24 mouse cellular contexts compared by ENCODE assay signal in the genomic region with DNA sequence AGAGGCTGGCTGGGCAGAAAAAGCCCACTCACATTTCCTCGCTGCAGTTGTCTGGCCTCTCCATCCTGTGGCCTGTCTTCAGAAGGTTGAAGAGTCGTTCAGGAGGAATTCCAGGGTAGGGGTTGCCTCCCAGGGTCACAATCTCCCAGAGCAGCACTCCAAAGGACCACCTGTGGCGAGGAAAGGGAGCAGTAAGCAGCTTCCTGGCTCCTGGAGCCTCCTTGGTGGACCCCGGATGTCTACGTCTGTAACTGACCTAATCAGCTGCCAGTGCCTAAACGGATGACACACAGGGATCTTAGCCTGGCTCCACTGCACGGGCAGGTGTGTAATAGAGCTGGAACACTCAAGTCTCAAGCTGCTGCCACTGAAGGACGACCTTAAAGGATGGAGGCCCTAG. TPM values are rescaled to one million over a fixed set of nuclear protein-coding genes. Genes with fewer than 3 reads are reported as not detected.
A peak's percentile ranks its signal among the peaks of the same experiment; 100 is the strongest.
DNase-seq lines count a peak whose midpoint lies in the region; ATAC-seq and TF ChIP-seq lines count a peak whose summit lies in the region.
"Had no signal": no experiment of that assay in that cellular context is flagged by ENCODE, and none has a peak within 500 bp of the region (broad histone marks: within the 10 kb centered on the region; RNA-seq: fewer than 3 reads in every experiment).

No protein-coding gene starts in this region.

- no peak overlapping the region for H3K27ac ChIP-seq in forebrain, embryonic 11.5 days (ENCODE audit: low read depth, low read length)
- H3K27ac ChIP-seq in forebrain, embryonic 14.5 days (ENCODE audit: low read depth, low read length) = no peak overlapping the region
- no peak overlapping the region for H3K27ac ChIP-seq in liver, embryonic 11.5 days (ENCODE audit: low read depth, low read length)
- no peak overlapping the region for H3K27ac ChIP-seq in lung, postnatal 0 days (ENCODE audit: low read length)
- H3K27ac ChIP-seq: embryonic facial prominence, embryonic 10.5 days; embryonic facial prominence, embryonic 12.5 days; forebrain, embryonic 12.5 days; forebrain, embryonic 15.5 days had no signal

- no peaks in the 10 kb centered on the region for H3K36me3 ChIP-seq in forebrain, embryonic 11.5 days (ENCODE audit: control insufficient read depth, insufficient read depth, low read length)
- H3K36me3 ChIP-seq in forebrain, embryonic 14.5 days (ENCODE audit: control insufficient read depth, insufficient read depth, low read length) = no peaks in the 10 kb centered on the region
- H3K36me3 ChIP-seq in liver, embryonic 11.5 days (ENCODE audit: control insufficient read depth, insufficient read depth, low read length) = no peaks in the 10 kb centered on the region
- H3K36me3 ChIP-seq in lung, postnatal 0 days (ENCODE audit: insufficient read depth, low read length) = no peaks in the 10 kb centered on the region
- H3K36me3 ChIP-seq: embryonic facial prominence, embryonic 10.5 days; embryonic facial prominence, embryonic 12.5 days; forebrain, embryonic 12.5 days; forebrain, embryonic 15.5 days; G1E had no signal

- H3K4me1 ChIP-seq in forebrain, embryonic 11.5 days (replicated peaks; ENCODE audit: control insufficient read depth, insufficient read depth, low read length) = no peaks in the 10 kb centered on the region
- H3K4me1 ChIP-seq in forebrain, embryonic 14.5 days (ENCODE audit: control insufficient read depth, insufficient read depth, low read length) = no peaks in the 10 kb centered on the region
- H3K4me1 ChIP-seq in liver, embryonic 11.5 days (replicated peaks; ENCODE audit: control insufficient read depth, insufficient read depth, low read length) = no peaks in the 10 kb centered on the region
- no peaks in the 10 kb centered on the region for H3K4me1 ChIP-seq in lung, postnatal 0 days (ENCODE audit: insufficient read depth, low read depth, low read length)
- H3K4me1 ChIP-seq: embryonic facial prominence, embryonic 10.5 days; embryonic facial prominence, embryonic 12.5 days; forebrain, embryonic 12.5 days; forebrain, embryonic 15.5 days had no signal

- H3K4me2 ChIP-seq in forebrain, embryonic 11.5 days (ENCODE audit: low read depth, low read length, severe bottlenecking) = no peak overlapping the region
- H3K4me2 ChIP-seq in forebrain, embryonic 14.5 days (ENCODE audit: low read length) = no peak overlapping the region
- H3K4me2 ChIP-seq in liver, embryonic 11.5 days = no peak overlapping the region
- H3K4me2 ChIP-seq in lung, postnatal 0 days (replicated peaks; ENCODE audit: low read depth, low read length) = peak overlapping the region; percentile 30
- H3K4me2 ChIP-seq: embryonic facial prominence, embryonic 12.5 days; forebrain, embryonic 12.5 days; forebrain, embryonic 15.5 days had no signal

- peak; percentile 10 for DNase-seq in forebrain, embryonic 11.5 days (ENCODE audit: low spot score)
- DNase-seq in forebrain, embryonic 14.5 days (ENCODE audit: low spot score) = no peak
- DNase-seq in liver = peak; percentile 0
- no peak for DNase-seq in liver, embryonic 11.5 days (ENCODE audit: low spot score)
- no peak for DNase-seq in lung, postnatal 0 days (ENCODE audit: low spot score)
- no peak for DNase-seq in lung, postnatal 36 days
- DNase-seq: adrenal gland, adult 8-10 months; adrenal gland, postnatal 14 days; adrenal gland, postnatal 36 days; B cell, adult 2 months; cerebellum, adult 11-12 months; cerebellum, adult 2 months; cerebellum, adult 9-10 months; cerebellum, postnatal 10 days; cerebellum, postnatal 25 days; forebrain, postnatal 0 days had no signal

- TF ChIP-seq CTCF in lung, postnatal 0 days (IDR thresholded peaks at IDR 0.05) = no peak

- no peak overlapping the region for H3K9ac ChIP-seq in forebrain, embryonic 11.5 days (ENCODE audit: low read length)
- no peak overlapping the region for H3K9ac ChIP-seq in forebrain, embryonic 14.5 days (ENCODE audit: low read length)
- no peak overlapping the region for H3K9ac ChIP-seq in liver, embryonic 11.5 days (ENCODE audit: low read depth, low read length)
- no peak overlapping the region for H3K9ac ChIP-seq in lung, postnatal 0 days (replicated peaks; ENCODE audit: low read depth)
- H3K9ac ChIP-seq: embryonic facial prominence, embryonic 12.5 days; forebrain, embryonic 12.5 days; forebrain, embryonic 15.5 days; forebrain, postnatal 0 days had no signal

- H3K27me3 ChIP-seq in forebrain, embryonic 11.5 days (ENCODE audit: control insufficient read depth, insufficient read depth, low read length) = no peaks in the 10 kb centered on the region
- H3K27me3 ChIP-seq in forebrain, embryonic 14.5 days (replicated peaks; ENCODE audit: control insufficient read depth, insufficient read depth, low read length) = no peaks in the 10 kb centered on the region
- no peaks in the 10 kb centered on the region for H3K27me3 ChIP-seq in liver, embryonic 11.5 days (replicated peaks; ENCODE audit: control insufficient read depth, insufficient read depth, low read length)
- no peaks in the 10 kb centered on the region for H3K27me3 ChIP-seq in lung, postnatal 0 days (replicated peaks; ENCODE audit: insufficient read depth, low read length)
- H3K27me3 ChIP-seq: embryonic facial prominence, embryonic 12.5 days; forebrain, embryonic 12.5 days; forebrain, embryonic 15.5 days had no signal

- no peak for ATAC-seq in forebrain, embryonic 11.5 days (replicated peaks; ENCODE audit: low FRiP score)
- no peak for ATAC-seq in forebrain, embryonic 14.5 days
- ATAC-seq in liver, embryonic 11.5 days (replicated peaks; ENCODE audit: low FRiP score) = no peak
- no peak for ATAC-seq in lung, postnatal 0 days
- ATAC-seq: activated CD4-positive, CD25-positive, alpha-beta regulatory T cell, adult 4 months; CD4-positive, CD25-positive, alpha-beta regulatory T cell, adult 4 months; forebrain, embryonic 15.5 days; forebrain, postnatal 0 days; Patski had no signal

- TF ChIP-seq EP300 in lung, postnatal 0 days (IDR thresholded peaks at IDR 0.05) = no peak

- H3K9me3 ChIP-seq in forebrain, embryonic 11.5 days (ENCODE audit: control insufficient read depth, low read length) = no peaks in the 10 kb centered on the region
- H3K9me3 ChIP-seq in forebrain, embryonic 14.5 days (replicated peaks; ENCODE audit: control insufficient read depth, low read length) = no peaks in the 10 kb centered on the region
- H3K9me3 ChIP-seq in liver, embryonic 11.5 days (ENCODE audit: control insufficient read depth, low read length) = no peaks in the 10 kb centered on the region
- no peaks in the 10 kb centered on the region for H3K9me3 ChIP-seq in lung, postnatal 0 days (ENCODE audit: low read length)
- H3K9me3 ChIP-seq: embryonic facial prominence, embryonic 10.5 days; embryonic facial prominence, embryonic 12.5 days; forebrain, embryonic 12.5 days; forebrain, embryonic 15.5 days; G1E had no signal

- WGBS in forebrain, embryonic 11.5 days = 76% methylated on average over 8 of the region's 8 CpGs
- WGBS in forebrain, embryonic 14.5 days = 74% methylated on average over 8 of the region's 8 CpGs
- WGBS in liver, embryonic 11.5 days = 52% methylated on average over 8 of the region's 8 CpGs
- WGBS in lung, postnatal 0 days = 47% methylated on average over 8 of the region's 8 CpGs

- H3K4me3 ChIP-seq in forebrain, embryonic 11.5 days (ENCODE audit: low read depth, low read length) = no peak overlapping the region
- H3K4me3 ChIP-seq in forebrain, embryonic 14.5 days (ENCODE audit: low read depth, low read length) = no peak overlapping the region
- no peak overlapping the region for H3K4me3 ChIP-seq in liver, embryonic 11.5 days (ENCODE audit: low read depth, low read length)
- H3K4me3 ChIP-seq in lung, postnatal 0 days (ENCODE audit: low read depth, low read length) = no peak overlapping the region
- H3K4me3 ChIP-seq: embryonic facial prominence, embryonic 10.5 days; embryonic facial prominence, embryonic 12.5 days; forebrain, embryonic 12.5 days; forebrain, embryonic 15.5 days had no signal

RNA-seq across cellular contexts. Expression of a gene that starts 25.8 kb away (rescaled TPM):
- 8.1 and 9.3 TPM in 2 replicates for polyA plus RNA-seq in forebrain, embryonic 11.5 days (2014; fragmentation: Nextera tagmentation; extraction: Ambion mirVana)
- polyA plus RNA-seq in forebrain, embryonic 14.5 days (2014; fragmentation: Nextera tagmentation; extraction: Ambion mirVana) = 10.7 and 11.3 TPM in 2 replicates
- 14.3 and 16.3 TPM in 2 replicates for polyA plus RNA-seq in liver, embryonic 11.5 days (2014; fragmentation: Nextera tagmentation; extraction: Ambion mirVana)
- polyA plus RNA-seq in lung, postnatal 0 days (2015; fragmentation: Nextera tagmentation; extraction: Ambion mirVana) = 35.2 and 36.6 TPM in 2 replicates

RNA-seq across cellular contexts. Expression of a gene that starts 32.8 kb away (rescaled TPM):
- polyA plus RNA-seq in forebrain, embryonic 11.5 days (2014; fragmentation: Nextera tagmentation; extraction: Ambion mirVana) = 0.39 and 0.43 TPM in 2 replicates
- 0.75 and 1.2 TPM in 2 replicates for polyA plus RNA-seq in forebrain, embryonic 14.5 days (2014; fragmentation: Nextera tagmentation; extraction: Ambion mirVana)
- polyA plus RNA-seq in liver, embryonic 11.5 days (2014; fragmentation: Nextera tagmentation; extraction: Ambion mirVana) = 0.91 and 0.95 TPM in 2 replicates
- 0.98 and 1.3 TPM in 2 replicates for polyA plus RNA-seq in lung, postnatal 0 days (2015; fragmentation: Nextera tagmentation; extraction: Ambion mirVana)
- polyA plus RNA-seq: G1E had no signal

Comparison
In these comparisons a context has a peak if more than half of its experiments do, and no peak if none do; other contexts are left out.
1. DNase-seq: peak in forebrain, embryonic 11.5 days (single experiment) and liver (single experiment); none in forebrain, embryonic 14.5 days (single experiment), liver, embryonic 11.5 days (single experiment), lung, postnatal 0 days (single experiment) and lung, postnatal 36 days (single experiment).